Mouse (Mus musculus) lung, embryonic 15.5 days (tissue): ENCODE data around the gene Gm14597. TPM values are rescaled to one million over a fixed set of nuclear protein-coding genes. Genes with fewer than 3 reads are reported as not detected.
"Not testable (repeated sequence)": the region's sequence is repeated elsewhere in the genome, so short reads cannot be mapped to it uniquely, and the experiment has no call there.

Experiments
- ATAC-seq: fragments of 200-750 bp; cut with Nextera tagmentation; 2 replicates; pipeline ENCODE4 v1.8.0; 2017; ENCODE audit warnings: moderate number of reproducible peaks, borderline replicate concordance; ENCODE audit not compliant: low FRiP score, low TSS enrichment; ENCODE audit errors: extremely low read depth
- H3K27ac ChIP-seq: fragments of 300-500 bp; sonication (generic); 2 replicates; pipeline ENCODE4 v1.5.1; 2015; ENCODE audit warnings: moderate library complexity, mild to moderate bottlenecking, inconsistent platforms
- H3K27me3 ChIP-seq: fragments of 300-500 bp; sonication (generic); 2 replicates; pipeline ENCODE4 v1.6.1; 2015; ENCODE audit warnings: inconsistent platforms
- H3K36me3 ChIP-seq: fragments of 300-500 bp; sonication (generic); 2 replicates; pipeline ENCODE4 v1.6.1; 2015; ENCODE audit warnings: inconsistent platforms
- H3K4me1 ChIP-seq: fragments of 300-500 bp; sonication (generic); 2 replicates; pipeline ENCODE4 v1.6.1; 2015; ENCODE audit warnings: inconsistent platforms
- H3K4me2 ChIP-seq: fragments of 300-500 bp; sonication (generic); 2 replicates; pipeline ENCODE4 v1.6.1; 2015; ENCODE audit warnings: inconsistent platforms, mild to moderate bottlenecking, moderate library complexity
- H3K4me3 ChIP-seq: fragments of 300-500 bp; sonication (generic); 2 replicates; pipeline ENCODE4 v1.5.1; 2015; ENCODE audit warnings: mild to moderate bottlenecking, inconsistent platforms
- H3K9ac ChIP-seq: fragments of 300-500 bp; sonication (generic); 2 replicates; pipeline ENCODE4 v1.6.1; 2015; ENCODE audit warnings: inconsistent platforms
- H3K9me3 ChIP-seq: fragments of 300-500 bp; sonication (generic); 2 replicates; pipeline ENCODE4 v1.6.1; 2016; ENCODE audit warnings: inconsistent platforms
- WGBS: fragments of 180-500 bp; shearing (Covaris S2); methylation state at CpG from one replicate; pipeline ENCODE4 v1.1.7; 2015; 5-methylcytosine and 5-hydroxymethylcytosine counted together
- polyA plus RNA-seq: library from polyadenylated mRNA; unstranded; fragments of >200 nt; fragmentation: Nextera tagmentation; extraction: Ambion mirVana; gene quantifications from 2 replicates; pipeline ENCODE4 v1.2.1, GENCODE M21; 2015

Gene Gm14597
- polyA plus RNA-seq, 1 experiment from 2014 or later: not detected

- not testable (repeated sequence) for H3K4me3 ChIP-seq, H3K9me3 ChIP-seq, H3K9ac ChIP-seq, ATAC-seq, H3K27me3 ChIP-seq, H3K36me3 ChIP-seq, H3K4me2 ChIP-seq, H3K4me1 ChIP-seq, H3K27ac ChIP-seq
- WGBS: 45% methylated on average over 2 of the region's 2 CpGs
These were observed 8.8 kb downstream of the Gm14597 start for GRCm38 (mm10) chrX:53599993-53600392.

- not testable (repeated sequence) for H3K36me3 ChIP-seq, ATAC-seq, H3K27me3 ChIP-seq, H3K9ac ChIP-seq, H3K4me2 ChIP-seq, H3K9me3 ChIP-seq, H3K27ac ChIP-seq, H3K4me3 ChIP-seq, H3K4me1 ChIP-seq
- WGBS: 70% methylated on average over 4 of the region's 4 CpGs
These were observed 25.4 kb downstream of the Gm14597 start for GRCm38 (mm10) chrX:53583404-53583803.

GRCm38 (mm10) chrX:53581407-53581806 lies 27.4 kb downstream of the Gm14597 start:
- H3K4me1 ChIP-seq, H3K27me3 ChIP-seq: not testable (repeated sequence)

GRCm38 (mm10) chrX:53579311-53579710 lies 29.5 kb downstream of the Gm14597 start:
- H3K36me3 ChIP-seq: no peaks in the 10 kb centered on the region
- H3K27me3 ChIP-seq: no peaks in the 10 kb centered on the region
- H3K27ac ChIP-seq: no peak overlapping the region
- H3K4me1 ChIP-seq: no peaks in the 10 kb centered on the region
- no peak overlapping the region for H3K4me2 ChIP-seq
- H3K4me3 ChIP-seq: no peak overlapping the region
- 71% methylated on average over 1 of the region's 1 CpGs for WGBS
- ATAC-seq: no peak
- no peaks in the 10 kb centered on the region for H3K9me3 ChIP-seq
- no peak overlapping the region for H3K9ac ChIP-seq

More at GRCm38 (mm10) chrX:53581407-53581806, 27.4 kb downstream of the Gm14597 start:
- not testable (repeated sequence) for H3K9ac ChIP-seq, H3K36me3 ChIP-seq, H3K4me3 ChIP-seq, H3K4me2 ChIP-seq, ATAC-seq, H3K9me3 ChIP-seq, H3K27ac ChIP-seq
- 80% methylated on average over 2 of the region's 4 CpGs for WGBS

Other genes starting within 250 kb of the Gm14597 start
- gene Mospd1, start 238.5 kb downstream of the Gm14597 start, polyA plus RNA-seq: 40.7 and 45.3 TPM in 2 replicates
- gene Etd, start 174.1 kb downstream of the Gm14597 start, polyA plus RNA-seq: not detected in 2 replicates
- gene Rtl8c, start 947 bp downstream of the Gm14597 start, polyA plus RNA-seq: 33.2 and 35.3 TPM in 2 replicates
- gene Rtl8a, start 34.7 kb upstream of the Gm14597 start, polyA plus RNA-seq: 89.3 and 93.5 TPM in 2 replicates
- 76.0 and 84.2 TPM in 2 replicates for gene Rtl8b, start 61.4 kb upstream of the Gm14597 start, polyA plus RNA-seq
- 0.10 TPM in 1 of 2 replicates, not detected in the other for gene 4930502E18Rik, start 115.8 kb upstream of the Gm14597 start, polyA plus RNA-seq
- not detected in 2 replicates for gene 1700013H16Rik, start 148.9 kb upstream of the Gm14597 start, polyA plus RNA-seq
- not detected in 2 replicates for gene Zfp36l3, start 167.4 kb upstream of the Gm14597 start, polyA plus RNA-seq
- 1.5 and 1.7 TPM in 2 replicates for gene Xlr, start 188.7 kb upstream of the Gm14597 start, polyA plus RNA-seq